Mouse (Mus musculus) frontal cortex, postnatal 10 days (tissue): ENCODE measurements around the gene Fam222a.

Experiments used
- DNase-seq, 2 experiments: peaks; one replicate each; pipeline ENCODE4 v3.0.0; 2022; ENCODE audit warnings: low spot score in 2 of 2, mixed read lengths in 1 of 2

The Fam222a gene

DNA sequence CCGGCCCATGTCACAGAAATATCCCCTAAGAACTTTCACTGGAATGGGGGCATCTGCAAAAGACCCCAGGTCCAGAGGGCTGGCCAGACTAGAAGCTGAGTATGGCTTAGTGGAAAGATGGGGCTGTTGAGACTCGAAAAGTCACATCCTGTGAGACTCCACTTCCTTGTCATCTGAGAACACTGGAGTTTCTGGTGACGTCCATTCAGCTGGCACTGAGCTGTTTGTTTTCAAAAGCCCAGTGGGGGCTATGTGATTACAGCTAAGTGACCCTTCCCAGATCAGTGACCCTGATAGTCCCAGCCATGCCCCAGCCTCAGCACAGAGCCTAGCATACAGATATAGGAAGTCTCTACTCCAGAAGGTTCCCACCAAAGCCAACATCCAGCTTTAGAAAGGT is 83.6 kb downstream of the Fam222a start:
- DNase-seq = no peak

DNA sequence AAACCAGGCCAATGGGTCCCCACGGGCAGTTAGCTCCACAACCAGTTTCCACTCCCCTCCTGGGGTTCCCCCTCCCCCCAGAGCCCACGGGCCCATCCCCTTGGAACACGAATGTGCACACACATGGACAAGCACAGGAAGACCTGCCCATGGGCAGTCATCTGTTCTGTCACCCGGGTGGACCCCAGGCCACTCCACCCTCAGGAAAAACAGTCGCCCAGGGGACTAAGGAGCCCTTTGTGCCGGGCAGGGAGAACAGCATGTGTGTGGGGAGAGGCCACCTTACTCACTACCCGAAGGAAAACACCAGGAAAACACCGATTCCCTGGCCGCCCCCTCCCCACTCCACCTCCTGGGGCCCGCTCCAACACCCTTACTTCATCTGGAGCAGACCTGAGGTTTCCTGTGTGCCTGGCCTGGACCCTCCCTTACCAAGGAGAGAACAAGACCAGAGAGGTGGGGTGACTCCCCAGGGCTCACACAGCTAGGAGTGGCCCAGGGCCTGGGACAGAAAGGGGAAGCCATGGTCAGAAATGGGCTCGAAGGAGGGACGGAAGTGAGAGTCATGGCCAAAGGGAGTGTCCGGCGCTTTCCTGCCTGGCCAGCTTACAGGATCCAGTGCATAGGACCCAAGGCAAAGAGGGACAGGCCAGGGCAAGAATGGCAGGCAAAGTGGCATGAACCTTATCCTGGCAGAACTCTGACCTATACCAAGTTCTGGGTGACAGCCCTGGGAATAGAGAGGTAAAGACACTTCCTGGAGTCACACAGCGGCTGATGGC is 86.0 kb downstream of the Fam222a start:
- no peak for DNase-seq

- DNase-seq = no peak
Measured at GRCm38 (mm10) chr5:114655721-114656120, 87.9 kb downstream of the Fam222a start.

GRCm38 (mm10) chr5:114656305-114656704 is 88.5 kb downstream of the Fam222a start:
- DNase-seq = no peak

DNA sequence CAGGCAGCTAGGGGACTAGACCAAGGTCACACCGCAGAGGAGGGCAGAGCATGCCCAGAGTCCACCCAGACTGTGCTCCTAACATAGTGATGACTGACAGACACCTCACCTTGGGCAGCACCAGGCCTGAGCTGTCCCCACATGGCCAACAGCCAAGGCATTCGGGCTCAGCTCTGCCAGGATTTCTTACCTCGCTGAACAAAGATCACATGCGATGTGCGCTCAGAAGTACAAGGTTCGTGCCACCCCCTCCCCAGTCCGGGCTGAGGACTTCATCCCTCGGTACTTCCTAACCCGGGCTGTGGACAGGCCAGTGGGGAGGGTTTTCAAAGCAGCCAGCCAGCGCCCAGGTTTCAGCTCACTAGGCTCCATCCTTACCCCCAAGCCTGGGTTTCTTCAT is 89.6 kb downstream of the Fam222a start:
- DNase-seq = no peak

DNA sequence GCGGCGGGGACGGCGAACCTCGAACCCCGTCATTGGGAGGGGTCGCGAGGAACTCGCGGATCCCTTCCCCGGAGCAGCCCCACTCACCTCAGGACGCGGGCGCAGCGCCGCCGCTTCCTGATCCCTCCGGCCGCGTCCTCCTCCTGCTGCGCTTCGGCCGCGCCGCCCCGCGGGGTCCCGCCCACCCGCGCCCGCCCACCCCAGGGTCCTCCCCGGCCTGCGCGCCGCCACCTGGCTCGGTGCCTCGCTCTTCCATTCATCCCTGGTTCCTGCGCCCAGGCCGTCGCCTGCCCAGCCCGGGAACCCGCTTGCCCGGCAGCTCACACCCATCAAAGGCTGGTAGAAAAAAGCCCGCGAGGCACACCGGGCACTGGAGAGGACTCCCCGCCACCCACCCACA is 90.4 kb downstream of the Fam222a start, which contains the start of gene Trpv4:
TSS of gene Trpv4 (minus strand) at position 167 of the 400 bp plus-strand sequence.
- DNase-seq = no peak

GRCm38 (mm10) chr5:114661029-114661428 is 93.2 kb downstream of the Fam222a start:
- no peak for DNase-seq
